Mouse (Mus musculus) spleen, postnatal 36 days (tissue): ENCODE data around the gene Recql5.

ENCODE experiments used
- DNase-seq, 2 experiments: peaks; one replicate each; pipeline ENCODE4 v3.0.0; 2022; ENCODE audit warnings: low spot score in 2 of 2, mixed read lengths in 1 of 2

The Recql5 gene

GRCm38 (mm10) chr11:115939690-115940329 is 6.5 kb upstream of the Recql5 start:
- DNase-seq: peak; percentile 37 to 67

- no peak for DNase-seq
Observed at GRCm38 (mm10) chr11:115933747-115934110, 452 bp upstream of the Recql5 start.

DNA sequence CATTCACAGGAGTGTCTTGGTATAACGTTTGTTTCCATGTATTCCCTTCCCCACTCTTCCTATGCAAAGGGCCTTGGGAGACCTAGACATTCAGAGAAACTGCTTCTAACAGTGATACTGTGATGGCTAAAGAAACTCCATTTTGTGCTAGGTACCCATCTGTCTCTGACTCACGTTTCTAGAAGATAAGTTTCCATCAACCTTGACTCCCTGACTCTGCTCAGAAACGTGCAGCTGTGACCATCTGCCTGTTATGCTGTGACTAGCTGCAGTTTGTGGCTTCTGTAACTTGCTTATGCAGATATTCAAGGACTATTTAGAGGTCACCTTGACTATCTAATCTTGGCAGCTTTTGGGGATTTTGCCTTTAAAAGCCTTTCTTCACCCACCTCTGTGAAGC is 2.0 kb downstream of the Recql5 start:
- no peak for DNase-seq

DNA sequence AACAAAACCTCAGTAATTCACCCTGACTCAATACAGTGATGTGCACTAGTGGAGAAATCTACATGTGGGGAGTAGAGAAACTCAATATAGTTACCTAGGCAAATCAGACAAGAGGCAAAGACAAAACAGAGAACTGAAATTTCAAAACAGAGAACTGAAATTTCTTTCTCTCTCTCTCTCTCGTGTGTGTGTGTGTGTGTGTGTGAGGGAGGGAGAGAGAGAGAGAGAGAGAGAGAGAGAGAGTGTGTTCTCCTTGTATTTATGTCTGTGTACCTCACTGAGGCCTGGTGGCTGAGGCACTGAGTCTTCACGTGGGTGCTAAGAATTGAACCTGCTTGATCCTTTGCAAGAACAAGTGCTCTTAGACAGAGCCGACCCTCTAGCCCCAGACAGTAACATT is 3.5 kb downstream of the Recql5 start:
- DNase-seq: peak; percentile 58 to 71

- DNase-seq: peak; percentile 66 to 68
Observed at GRCm38 (mm10) chr11:115929031-115929430, 4.2 kb downstream of the Recql5 start.

DNA sequence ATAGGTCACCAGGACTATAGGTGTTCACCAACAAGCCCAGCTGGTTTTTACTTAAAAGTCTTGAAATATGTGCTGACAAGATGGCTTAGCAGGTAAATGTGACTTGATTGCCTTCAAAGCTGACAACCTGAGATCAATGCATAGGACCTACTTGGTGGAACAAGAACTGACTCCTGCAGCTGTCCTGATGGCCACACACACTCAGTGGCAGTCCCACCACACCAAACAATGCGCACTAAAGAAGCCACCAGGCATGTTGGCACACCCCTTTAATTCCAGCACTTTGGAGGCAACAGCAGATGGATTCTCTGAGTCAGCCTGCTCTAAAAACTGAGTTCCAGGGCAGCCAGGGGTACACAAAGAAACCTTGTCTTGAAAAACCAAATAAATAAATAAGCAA is 11.3 kb downstream of the Recql5 start:
- DNase-seq: no peak

DNA sequence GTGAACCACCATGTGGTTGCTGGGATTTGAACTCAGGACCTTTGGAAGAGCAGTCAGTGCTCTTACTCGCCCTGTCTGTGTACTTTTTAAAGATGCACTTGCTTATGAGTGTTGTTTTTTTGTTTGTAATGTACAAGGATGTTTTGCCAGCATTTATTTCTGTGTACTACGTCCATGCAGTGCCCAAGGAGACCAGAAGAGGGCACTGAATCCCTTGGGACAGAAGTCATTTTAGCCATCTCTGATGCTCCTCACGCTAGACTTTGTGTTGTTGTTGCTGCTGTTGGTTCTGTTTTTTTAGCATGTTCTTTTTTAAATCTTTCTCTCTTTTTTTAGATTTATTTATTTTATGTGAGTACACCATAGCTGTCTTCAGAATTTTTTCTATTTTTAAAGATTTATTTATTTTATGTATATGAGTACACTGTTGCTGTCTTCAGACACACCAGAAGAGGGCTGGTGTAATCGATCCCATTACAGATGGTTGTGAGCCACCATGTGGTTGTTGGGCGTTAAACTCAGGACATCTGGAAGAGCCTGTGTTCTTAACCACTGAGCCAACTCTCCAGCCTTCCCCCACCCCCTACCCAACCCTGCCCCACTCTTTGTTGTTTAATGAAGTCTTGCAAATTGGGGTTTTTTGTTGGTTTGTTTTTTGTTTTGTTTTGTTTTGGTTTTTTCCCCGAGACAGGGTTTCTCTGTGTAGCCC is 13.0 kb downstream of the Recql5 start:
- DNase-seq: peak in 1 of 2 experiments; percentile 64

- no peak for DNase-seq
Observed at GRCm38 (mm10) chr11:115919073-115919472, 14.2 kb downstream of the Recql5 start.

GRCm38 (mm10) chr11:115918637-115919036 is 14.6 kb downstream of the Recql5 start:
- no peak for DNase-seq

- no peak for DNase-seq
Observed at GRCm38 (mm10) chr11:115916579-115916978, 16.7 kb downstream of the Recql5 start.

GRCm38 (mm10) chr11:115911632-115912376 is 21.5 kb downstream of the Recql5 start, which contains the start of gene Smim6:
Smim6 (plus strand) TSS chr11:115912017.
- no peak for DNase-seq

- peak; percentile 32 to 53 for DNase-seq
Observed at GRCm38 (mm10) chr11:115911134-115911561, 22.1 kb downstream of the Recql5 start.

DNA sequence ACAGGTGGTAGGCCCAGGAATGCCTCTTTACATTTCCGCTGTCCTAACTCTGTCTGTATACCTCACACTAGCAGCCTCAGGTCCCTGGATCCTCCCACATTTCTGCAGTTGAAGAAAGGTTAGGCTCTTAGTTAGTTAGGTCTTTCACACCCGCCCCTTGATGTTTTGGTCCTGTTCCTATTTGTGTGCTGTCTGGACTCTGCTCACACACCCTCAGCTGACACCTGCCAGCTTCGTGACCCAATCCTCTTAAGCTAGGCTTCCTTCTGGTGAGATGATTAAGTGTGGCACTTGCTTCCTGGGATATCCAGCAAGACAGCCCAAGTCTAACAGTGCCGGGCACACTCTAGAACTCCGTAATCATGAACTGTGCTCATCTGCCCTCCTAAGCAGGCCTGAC is 26.8 kb downstream of the Recql5 start:
- no peak for DNase-seq

GRCm38 (mm10) chr11:115906116-115906515 is 27.2 kb downstream of the Recql5 start:
- no peak for DNase-seq

DNA sequence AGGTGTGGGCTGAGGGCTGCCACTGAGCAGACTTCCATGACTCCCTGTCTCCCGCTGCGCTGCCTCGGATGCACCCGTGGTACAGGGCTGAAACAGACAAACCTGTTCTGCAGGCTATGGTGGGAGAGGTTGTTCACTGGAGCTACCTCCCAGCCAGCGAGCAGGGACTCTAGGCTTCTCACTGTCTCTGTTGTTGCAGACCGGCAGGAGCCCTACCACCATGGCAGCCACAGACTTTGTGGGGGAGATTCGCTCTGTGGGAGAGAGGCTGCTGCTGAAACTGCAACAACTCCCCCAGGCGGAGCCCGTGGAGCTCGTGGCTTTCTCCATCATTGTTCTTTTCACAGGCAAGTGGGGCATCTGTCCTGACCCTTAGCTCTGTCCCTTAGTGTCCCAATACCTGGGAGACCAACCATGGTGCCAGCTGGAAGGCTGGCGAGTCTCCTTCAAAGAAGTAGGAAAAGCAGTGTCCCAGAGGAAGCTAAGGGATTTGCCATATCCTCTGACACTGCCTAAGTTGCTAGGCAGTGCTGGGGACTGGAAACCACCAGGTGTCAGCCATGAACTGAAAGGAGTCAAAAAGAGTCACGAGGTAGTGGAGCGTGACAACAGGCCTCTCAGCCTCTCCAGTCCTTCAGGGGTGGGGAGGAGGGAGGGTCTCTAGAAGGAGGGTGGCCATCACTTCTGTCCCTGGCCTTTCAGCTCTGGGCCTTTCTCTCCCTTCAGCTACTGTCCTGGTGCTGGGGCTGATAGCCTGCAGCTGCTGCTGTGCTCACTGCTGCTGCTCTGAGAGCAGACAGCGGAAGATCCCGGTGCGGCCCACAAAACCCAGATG is 28.1 kb downstream of the Recql5 start:
- DNase-seq: no peak

GRCm38 (mm10) chr11:115904231-115904955 is 28.9 kb downstream of the Recql5 start:
- DNase-seq: peak in 1 of 2 experiments; percentile 14

DNA sequence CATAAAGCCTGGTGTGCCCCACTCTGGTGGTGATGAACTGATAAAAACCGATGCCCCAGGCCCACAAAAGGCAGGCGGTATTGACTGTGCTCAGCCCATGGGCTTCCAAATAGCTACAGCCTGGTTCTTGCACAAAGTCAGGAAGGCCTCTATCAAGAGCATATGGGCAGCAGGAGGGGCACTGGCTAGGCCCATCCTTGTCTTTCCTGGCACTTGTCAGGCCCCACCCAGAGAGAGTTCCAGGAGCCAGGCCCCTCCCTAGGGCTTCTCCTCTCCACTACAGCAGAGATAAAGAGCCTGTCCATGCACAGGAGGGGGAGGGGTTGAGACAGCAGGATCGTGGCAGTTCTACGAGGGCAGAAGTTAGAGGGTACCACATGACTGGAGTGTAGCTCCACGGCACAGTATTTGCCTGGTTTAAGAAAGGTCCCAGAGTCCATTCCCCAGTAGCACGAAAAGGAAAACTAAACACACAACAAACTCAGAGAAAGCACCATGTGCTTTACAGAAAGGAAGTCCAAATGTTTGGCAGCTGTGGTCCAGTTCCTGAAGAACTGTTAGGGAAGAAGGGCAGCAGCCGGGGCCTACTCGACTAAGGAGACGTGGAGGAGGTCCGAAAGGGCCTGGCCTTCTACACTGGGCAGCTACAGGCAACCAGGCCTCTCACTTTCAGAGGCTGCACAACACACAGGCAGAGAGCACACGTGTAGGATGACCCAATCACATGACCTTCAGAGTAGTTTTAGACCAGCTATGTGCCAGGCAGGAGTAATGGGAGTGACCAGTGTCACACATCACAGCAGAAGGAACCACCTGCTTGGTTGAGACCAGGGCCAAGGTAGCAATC is 29.7 kb downstream of the Recql5 start:
- peak; percentile 67 to 82 for DNase-seq

- DNase-seq: peak; percentile 52 to 74
Observed at GRCm38 (mm10) chr11:115902831-115903230, 30.4 kb downstream of the Recql5 start.

GRCm38 (mm10) chr11:115902177-115902576 is 31.1 kb downstream of the Recql5 start:
- DNase-seq: no peak
